Mouse (Mus musculus) heart, adult 2 months (tissue): ENCODE results near the gene Cyp3a59. TPM values are rescaled to one million over a fixed set of nuclear protein-coding genes. Genes with fewer than 3 reads are reported as not detected.
"Not testable (repeated sequence)": the region's sequence is repeated elsewhere in the genome, so short reads cannot be mapped to it uniquely, and the experiment has no call there.

ENCODE experiments used
- DNase-seq, 2 experiments: peaks; one replicate each; pipeline ENCODE4 v3.0.0; 2021
- H3K27ac ChIP-seq: fragments of 200-600 bp; 2 replicates; pipeline ENCODE4 v1.8.1; 2022
- H3K27me3 ChIP-seq: fragments of 200-500 bp; 2 replicates; pipeline ENCODE4 v1.6.1; 2012; ENCODE audit warnings: mild to moderate bottlenecking, low read length, inconsistent platforms, mixed read lengths; ENCODE audit not compliant: control insufficient read depth, insufficient read depth
- H3K36me3 ChIP-seq: fragments of 200-500 bp; 2 replicates; pipeline ENCODE4 v1.6.1; 2012; ENCODE audit warnings: low read length, inconsistent platforms; ENCODE audit not compliant: control insufficient read depth, insufficient read depth
- H3K4me1 ChIP-seq: fragments of 200-500 bp; 2 replicates; pipeline ENCODE4 v1.6.1; 2011; ENCODE audit warnings: low read length; ENCODE audit not compliant: control insufficient read depth, insufficient read depth
- H3K4me3 ChIP-seq: fragments of 200-600 bp; 2 replicates; pipeline ENCODE4 v1.8.1; 2022
- H3K79me2 ChIP-seq: fragments of 200-500 bp; replicated peaks from 2 replicates; pipeline ENCODE4 v1.6.1; 2012; ENCODE audit warnings: mild to moderate bottlenecking, inconsistent platforms, low read length, moderate library complexity, mixed read lengths; ENCODE audit not compliant: control insufficient read depth, insufficient read depth
- H3K9ac ChIP-seq: fragments of 200-500 bp; 2 replicates; pipeline ENCODE4 v1.6.1; 2012; ENCODE audit warnings: low read depth, mild to moderate bottlenecking, control low read depth, inconsistent platforms, low read length, mixed read lengths
- CTCF ChIP-seq: fragments of 200-600 bp; IDR thresholded peaks from 2 replicates; pipeline ENCODE4 v1.8.1; 2022; ENCODE audit warnings: antibody characterized with exemption, mild to moderate bottlenecking, moderate library complexity
- EP300 ChIP-seq: fragments of 200-500 bp; IDR thresholded peaks from 2 replicates; pipeline ENCODE4 v1.6.1; 2011; ENCODE audit warnings: low read depth, low read length, control low read depth; ENCODE audit not compliant: insufficient read depth
- POLR2A ChIP-seq: fragments of 200-500 bp; IDR thresholded peaks from 2 replicates; pipeline ENCODE4 v1.6.1; 2011; ENCODE audit warnings: mild to moderate bottlenecking, low read depth, low read length, control low read depth; ENCODE audit not compliant: insufficient read depth
- whole genome bisulfite sequencing: fragments of 180-500 bp; shearing (Covaris S2); methylation state at CpG from one replicate; pipeline ENCODE4 v1.1.7; 2018; 5-methylcytosine and 5-hydroxymethylcytosine counted together
- intact Hi-C: fragments of 180-260 bp; cut with DNase I; formaldehyde crosslinking; loops from one replicate; pipeline ENCODE4 v1.15.1; 2025
- long read RNA-seq: library from polyadenylated mRNA; stranded (forward); transcript quantifications from one replicate; pipeline ENCODE4 v2.0.0, GENCODE M21; 2021
- polyA plus RNA-seq: library from polyadenylated mRNA; depleted of rRNA; stranded (reverse); fragments of >200 nt; gene quantifications from 2 replicates; pipeline ENCODE4 v1.2.3, GENCODE M21; 2012; rRNA removed
- total RNA-seq, 2 experiments: library from RNA; stranded (reverse); gene quantifications; 2 replicates each; pipeline ENCODE4 v1.2.3; 2021

Cyp3a59 gene
- total RNA-seq (not detected), polyA plus RNA-seq (not detected in 2 replicates)
- long read RNA-seq, result 0 reads

DNA sequence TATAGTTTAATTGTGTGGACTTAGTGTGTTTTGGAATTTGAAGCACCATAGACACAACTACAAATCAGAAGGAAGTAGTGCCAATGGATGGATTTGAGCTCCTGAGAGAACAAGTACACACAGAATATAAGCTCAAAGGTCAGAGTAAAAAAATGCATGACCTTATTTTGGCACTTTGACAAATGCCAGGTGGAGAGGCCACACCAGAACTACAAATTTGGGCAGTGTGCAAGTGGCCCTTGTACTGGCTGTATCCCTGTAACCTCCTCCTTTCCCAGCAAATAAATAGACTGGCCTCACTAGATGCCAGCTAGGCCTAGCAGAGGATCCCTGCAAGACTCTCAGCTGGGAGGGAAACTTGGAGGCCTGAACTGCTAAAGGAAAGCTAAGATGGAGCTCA lies at the start of gene Cyp3a59:
Gene Cyp3a59, plus strand, starts transcription at position 313 of the 400 bp plus-strand sequence.
- H3K36me3 ChIP-seq, H3K4me1 ChIP-seq, H3K9ac ChIP-seq, H3K4me3 ChIP-seq, H3K79me2 ChIP-seq, H3K27me3 ChIP-seq, intact Hi-C loops, H3K27ac ChIP-seq, DNase-seq: not testable (repeated sequence)

DNA sequence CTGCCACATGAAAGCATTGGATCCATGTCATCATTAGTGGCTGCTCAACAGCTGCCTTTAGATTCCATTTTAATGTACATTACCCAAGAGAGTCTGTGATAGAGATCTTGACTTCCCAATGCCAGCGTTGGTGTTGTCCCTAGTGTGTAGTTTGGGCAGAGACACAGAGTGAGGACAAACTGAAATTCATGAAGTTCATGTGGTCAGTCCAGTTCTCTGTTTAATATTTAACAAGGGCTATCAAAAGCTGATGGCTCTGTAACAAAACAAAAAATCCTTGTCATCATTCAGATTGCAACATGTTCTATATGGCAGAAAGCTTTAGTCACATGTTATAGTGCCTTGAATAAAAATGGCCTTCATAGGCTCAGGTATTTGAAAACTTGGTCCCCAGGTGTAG lies 9.0 kb upstream of the Cyp3a59 start:
- no peak overlapping the region for H3K27ac ChIP-seq
- TF ChIP-seq CTCF, result no peak
- H3K4me3 ChIP-seq, result no peak overlapping the region
- no peaks in the 10 kb centered on the region for H3K4me1 ChIP-seq
- no peak overlapping the region for H3K9ac ChIP-seq
- H3K27me3 ChIP-seq, result no peaks in the 10 kb centered on the region
- DNase-seq, result no peak
- H3K79me2 ChIP-seq, result no peaks in the 10 kb centered on the region
- intact Hi-C loops, result no loop called here
- H3K36me3 ChIP-seq, result no peaks in the 10 kb centered on the region
- WGBS, result 29% methylated on average over 1 of the region's 1 CpGs

DNA sequence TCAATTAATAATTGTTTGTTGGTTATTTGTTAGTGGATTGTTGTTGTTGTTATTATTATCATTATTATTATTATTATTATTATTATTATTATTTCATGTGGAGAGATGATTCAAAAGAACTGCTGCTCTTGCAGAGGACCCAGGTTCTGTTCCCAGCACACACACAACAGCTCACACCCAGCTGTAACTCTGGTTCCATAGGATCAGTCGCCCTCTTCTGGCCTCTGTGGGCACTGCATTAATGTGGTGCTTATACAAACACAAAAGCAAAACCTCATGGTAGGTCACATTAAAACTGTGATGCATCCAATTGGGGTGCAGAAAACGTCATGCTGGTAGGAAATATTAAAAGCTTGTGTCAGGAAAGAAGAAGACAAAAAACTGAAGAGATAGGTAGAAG lies 68.8 kb downstream of the Cyp3a59 start:
- H3K4me1 ChIP-seq, result no peaks in the 10 kb centered on the region
- TF ChIP-seq EP300, result no peak
- TF ChIP-seq POLR2A, result no peak
- TF ChIP-seq CTCF, result no peak
- H3K27ac ChIP-seq, result no peak overlapping the region
- H3K79me2 ChIP-seq, result no peaks in the 10 kb centered on the region
- H3K9ac ChIP-seq, result no peak overlapping the region
- no peak overlapping the region for H3K4me3 ChIP-seq
- no peaks in the 10 kb centered on the region for H3K27me3 ChIP-seq
- WGBS, result 35% methylated on average over 2 of the region's 2 CpGs
- no peak for DNase-seq
- H3K36me3 ChIP-seq, result no peaks in the 10 kb centered on the region
- intact Hi-C loops, result no loop called here

DNA sequence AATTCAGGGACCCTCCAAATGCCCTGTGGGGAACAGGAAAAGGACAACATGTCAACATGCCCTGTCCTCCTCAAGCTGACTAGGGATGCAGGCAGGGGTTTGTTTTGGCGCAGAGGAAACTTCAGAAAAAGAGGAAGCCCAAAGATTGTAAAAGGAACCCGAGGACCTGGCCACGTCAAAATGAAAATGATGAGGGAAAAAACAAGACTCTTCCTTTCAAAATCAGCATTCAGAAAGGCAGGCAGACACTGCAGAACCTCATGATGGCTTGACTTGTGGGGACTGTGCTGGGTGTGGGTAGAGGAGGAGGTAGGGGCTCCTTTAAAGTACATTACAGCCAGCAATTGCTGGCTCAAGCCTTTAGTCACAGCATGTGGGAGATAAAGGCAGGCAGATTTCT lies 71.4 kb downstream of the Cyp3a59 start:
- Histone ChIP-seq H3K4me1 (no peaks in the 10 kb centered on the region), H3K27me3 (no peaks in the 10 kb centered on the region), H3K9ac (no peak overlapping the region), H3K79me2 (no peaks in the 10 kb centered on the region), H3K36me3 (no peaks in the 10 kb centered on the region), H3K27ac (no peak overlapping the region), H3K4me3 (no peak overlapping the region)
- intact Hi-C loops, result no loop called here
- 54% methylated on average over 3 of the region's 3 CpGs for WGBS
- TF ChIP-seq EP300 (no peak), POLR2A (no peak), CTCF (no peak)
- no peak for DNase-seq

DNA sequence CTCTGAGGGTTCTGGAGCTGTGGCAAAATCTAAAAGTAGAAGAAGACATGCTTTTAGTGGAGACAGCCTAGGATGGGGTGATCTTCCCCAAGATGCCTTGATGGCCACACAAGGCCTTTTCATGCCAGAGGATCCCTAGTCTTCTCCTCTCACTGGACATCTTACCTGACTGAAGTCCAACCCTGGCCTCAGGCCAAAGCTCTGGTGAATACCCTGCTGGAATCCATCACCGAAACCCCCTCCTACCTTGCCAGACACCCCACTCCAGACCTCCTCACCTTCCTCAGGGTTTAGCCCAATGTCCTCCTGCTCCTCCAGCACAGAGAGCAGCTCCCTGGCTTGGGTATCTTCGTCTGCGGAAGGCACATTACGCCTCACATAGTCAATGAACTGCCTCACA lies 79.3 kb downstream of the Cyp3a59 start:
- intact Hi-C loops, H3K79me2 ChIP-seq, H3K36me3 ChIP-seq, DNase-seq, H3K27me3 ChIP-seq, H3K4me3 ChIP-seq, H3K4me1 ChIP-seq, H3K9ac ChIP-seq, H3K27ac ChIP-seq: not testable (repeated sequence)
- WGBS, result 77% methylated on average over 4 of the region's 4 CpGs

DNA sequence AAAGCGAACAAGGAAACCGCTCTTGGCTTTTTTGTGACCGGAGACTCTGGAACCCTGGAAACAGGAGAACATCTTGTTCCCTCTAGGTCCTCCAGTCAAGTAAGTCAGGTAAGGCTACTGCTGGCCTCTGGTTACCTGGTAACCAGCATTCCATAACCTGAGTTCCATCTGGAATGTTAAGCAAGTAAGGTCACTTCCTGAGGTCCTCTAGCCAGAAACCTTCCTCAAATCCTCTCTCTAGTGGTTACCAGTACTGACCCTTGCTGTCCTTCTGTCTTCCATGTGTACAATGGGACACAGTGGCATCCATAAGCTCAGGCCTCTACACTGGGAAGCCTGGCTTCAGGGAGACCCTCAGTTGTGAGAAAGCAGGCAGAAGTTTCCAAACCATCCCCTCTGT lies 81.4 kb downstream of the Cyp3a59 start, which contains the start of gene Gm5565:
Gene Gm5565, minus strand, starts transcription at position 101 of the 400 bp plus-strand sequence.
- DNase-seq, H3K4me3 ChIP-seq, H3K79me2 ChIP-seq, H3K36me3 ChIP-seq, H3K4me1 ChIP-seq, H3K27ac ChIP-seq, H3K27me3 ChIP-seq, H3K9ac ChIP-seq, intact Hi-C loops: not testable (repeated sequence)
- 90% methylated on average over 3 of the region's 3 CpGs for WGBS

Other genes starting within 250 kb of the Cyp3a59 start
- gene Cyp3a11, start 199.3 kb upstream of the Cyp3a59 start, total RNA-seq, result not detected
- 0.94 TPM in 1 of 2 replicates, not detected in the other for gene Cyp3a11, start 199.3 kb upstream of the Cyp3a59 start, polyA plus RNA-seq
- not detected for gene Cyp3a25, start 69.6 kb upstream of the Cyp3a59 start, total RNA-seq
- gene Cyp3a25, start 69.6 kb upstream of the Cyp3a59 start, polyA plus RNA-seq, result not detected in 2 replicates
- gene Gm5565, start 81.3 kb downstream of the Cyp3a59 start, total RNA-seq, result not detected
- not detected in 2 replicates for gene Gm5565, start 81.3 kb downstream of the Cyp3a59 start, polyA plus RNA-seq
- not detected for gene Gm6309, start 91.5 kb downstream of the Cyp3a59 start, total RNA-seq
- not detected in 2 replicates for gene Gm6309, start 91.5 kb downstream of the Cyp3a59 start, polyA plus RNA-seq
- under 1 TPM in 1 of 2 experiments, not detected in 1; 0.55 TPM for gene 1700001J03Rik, start 106.0 kb downstream of the Cyp3a59 start, total RNA-seq
- 0.68 and 0.88 TPM in 2 replicates for gene 1700001J03Rik, start 106.0 kb downstream of the Cyp3a59 start, polyA plus RNA-seq
- 10 to 100 TPM; 40.6 to 43.1 TPM for gene Rnf6, start 142.3 kb downstream of the Cyp3a59 start, total RNA-seq
- 15.6 and 24.8 TPM in 2 replicates for gene Rnf6, start 142.3 kb downstream of the Cyp3a59 start, polyA plus RNA-seq
- 10 to 100 TPM; 15.5 to 15.6 TPM for gene Cdk8, start 152.0 kb downstream of the Cyp3a59 start, total RNA-seq
- gene Cdk8, start 152.0 kb downstream of the Cyp3a59 start, polyA plus RNA-seq, result 15.0 and 18.8 TPM in 2 replicates